Mouse (Mus musculus): Measurements from ENCODE around the gene Cdh7. TPM values are rescaled to one million over a fixed set of nuclear protein-coding genes. Genes with fewer than 3 reads are reported as not detected.

Gene Cdh7
- polyA plus RNA-seq (2012; rRNA removed; ENCODE audit: low replicate concordance), result not detected in 2 replicates

DNA sequence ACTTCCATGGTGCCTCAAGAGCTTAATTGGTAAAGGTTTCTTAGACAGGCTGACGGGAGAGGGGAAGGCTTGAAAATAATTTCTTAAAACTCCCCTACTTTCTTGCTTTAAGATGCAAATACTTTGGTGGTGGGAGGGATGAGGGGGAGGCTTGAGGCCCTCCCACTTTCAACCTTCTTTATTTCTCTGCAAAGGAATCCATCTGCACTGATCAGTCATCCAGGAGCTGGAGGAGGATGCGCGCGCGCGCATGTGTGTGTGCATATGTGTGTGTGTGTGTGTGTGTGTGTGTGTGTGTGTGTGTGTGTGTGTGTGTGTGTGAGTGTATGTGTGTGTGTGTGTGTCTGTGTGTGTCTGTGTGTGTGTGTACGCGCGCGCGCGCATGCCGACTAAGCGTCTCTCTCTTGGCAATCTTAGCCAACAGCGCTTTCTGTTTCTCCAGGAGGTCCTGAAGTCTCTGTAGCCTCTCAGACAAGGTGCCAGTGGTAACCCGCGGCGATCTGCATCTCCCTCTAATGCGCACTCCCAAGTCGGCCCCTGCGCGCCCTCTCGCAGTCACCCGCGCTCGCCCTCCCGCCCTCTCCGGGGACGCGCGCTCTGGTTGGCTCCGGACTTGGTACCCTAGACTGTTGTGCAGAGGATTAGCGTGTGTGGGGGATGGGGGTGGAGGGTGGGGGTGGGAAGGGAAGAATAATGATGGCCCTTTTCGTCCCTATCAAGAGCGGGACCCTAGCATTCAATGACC, at the start of gene Cdh7:
TSS of gene Cdh7 (plus strand) at position 368 of the 745 bp plus-strand sequence.

Measured in duodenum, adult 2 months (tissue).